Mouse (Mus musculus): ENCODE results near the gene Grik5.

- TF ChIP-seq POLR2A (IDR thresholded peaks at IDR 0.05; ENCODE audit: borderline replicate concordance, control insufficient read depth, low read depth, low read length) (no peak), CTCF (IDR thresholded peaks at IDR 0.05; ENCODE audit: control insufficient read depth, insufficient read depth, low read length) (no peak)
Measured at GRCm38 (mm10) chr7:25006171-25006570, 66.0 kb downstream of the Grik5 start.
